Mouse (Mus musculus) thymus, postnatal 10 days (tissue): ENCODE results near the gene Ctxn1.
A peak's percentile ranks its signal among the peaks of the same experiment; 100 is the strongest.

Source experiments
- DNase-seq, 2 experiments: peaks; one replicate each; pipeline ENCODE4 v3.0.0; 2021; ENCODE audit warnings: low spot score in 2 of 2

The Ctxn1 gene

GRCm38 (mm10) chr8:4250306-4250970 lies 8.6 kb downstream of the Ctxn1 start:
- DNase-seq = peak; percentile 70 to 89

GRCm38 (mm10) chr8:4249213-4249612 lies 9.9 kb downstream of the Ctxn1 start:
- no peak for DNase-seq

GRCm38 (mm10) chr8:4247951-4248540 lies 11.0 kb downstream of the Ctxn1 start, which contains the start of gene Tgfbr3l:
Gene Tgfbr3l, plus strand, starts transcription at chr8:4248214.
- no peak for DNase-seq

GRCm38 (mm10) chr8:4247241-4247640 lies 11.8 kb downstream of the Ctxn1 start:
- no peak for DNase-seq

GRCm38 (mm10) chr8:4245737-4246136 lies 13.3 kb downstream of the Ctxn1 start:
- no peak for DNase-seq

- DNase-seq = no peak
These were observed 14.0 kb downstream of the Ctxn1 start for GRCm38 (mm10) chr8:4245061-4245460.

GRCm38 (mm10) chr8:4239193-4239890 lies 19.7 kb downstream of the Ctxn1 start:
- no peak for DNase-seq

- peak; percentile 100 for DNase-seq
These were observed 20.5 kb downstream of the Ctxn1 start, which contains the start of the genes Map2k7 and Gm49320 for GRCm38 (mm10) chr8:4238434-4239192. Gene Map2k7, plus strand, starts transcription at chr8:4238740. Gene Gm49320, plus strand, starts transcription at chr8:4238865.

- DNase-seq = no peak
These were observed 21.1 kb downstream of the Ctxn1 start for GRCm38 (mm10) chr8:4237814-4238433.

GRCm38 (mm10) chr8:4230612-4231351 lies 28.3 kb downstream of the Ctxn1 start:
- no peak for DNase-seq

GRCm38 (mm10) chr8:4229784-4230183 lies 29.3 kb downstream of the Ctxn1 start:
- no peak for DNase-seq

GRCm38 (mm10) chr8:4227919-4228318 lies 31.2 kb downstream of the Ctxn1 start:
- DNase-seq = no peak

GRCm38 (mm10) chr8:4226739-4227347 lies 32.2 kb downstream of the Ctxn1 start, which contains the start of gene Lrrc8e:
Gene Lrrc8e, plus strand, starts transcription at chr8:4226827.
- no peak for DNase-seq

- no peak for DNase-seq
These were observed 32.8 kb downstream of the Ctxn1 start for GRCm38 (mm10) chr8:4226323-4226722.

- no peak for DNase-seq
These were observed 37.0 kb downstream of the Ctxn1 start for GRCm38 (mm10) chr8:4222059-4222458.

GRCm38 (mm10) chr8:4219617-4220016 lies 39.5 kb downstream of the Ctxn1 start:
- DNase-seq = no peak

- DNase-seq = no peak
These were observed 42.1 kb downstream of the Ctxn1 start, which contains the start of gene Prr36 for GRCm38 (mm10) chr8:4216791-4217621. Gene Prr36, minus strand, starts transcription at chr8:4217459.

GRCm38 (mm10) chr8:4216296-4216695 lies 42.8 kb downstream of the Ctxn1 start:
- no peak for DNase-seq
